Mouse (Mus musculus) lung, adult 18-20 months (tissue): ENCODE data around the gene Trim37.
"Not testable (repeated sequence)": the region's sequence is repeated elsewhere in the genome, so short reads cannot be mapped to it uniquely, and the experiment has no call there.

Experiments
- DNase-seq, 2 experiments: peaks; one replicate each; pipeline ENCODE4 v3.0.0; 2022; ENCODE audit warnings: mixed read lengths in 2 of 2

The Trim37 gene

DNA sequence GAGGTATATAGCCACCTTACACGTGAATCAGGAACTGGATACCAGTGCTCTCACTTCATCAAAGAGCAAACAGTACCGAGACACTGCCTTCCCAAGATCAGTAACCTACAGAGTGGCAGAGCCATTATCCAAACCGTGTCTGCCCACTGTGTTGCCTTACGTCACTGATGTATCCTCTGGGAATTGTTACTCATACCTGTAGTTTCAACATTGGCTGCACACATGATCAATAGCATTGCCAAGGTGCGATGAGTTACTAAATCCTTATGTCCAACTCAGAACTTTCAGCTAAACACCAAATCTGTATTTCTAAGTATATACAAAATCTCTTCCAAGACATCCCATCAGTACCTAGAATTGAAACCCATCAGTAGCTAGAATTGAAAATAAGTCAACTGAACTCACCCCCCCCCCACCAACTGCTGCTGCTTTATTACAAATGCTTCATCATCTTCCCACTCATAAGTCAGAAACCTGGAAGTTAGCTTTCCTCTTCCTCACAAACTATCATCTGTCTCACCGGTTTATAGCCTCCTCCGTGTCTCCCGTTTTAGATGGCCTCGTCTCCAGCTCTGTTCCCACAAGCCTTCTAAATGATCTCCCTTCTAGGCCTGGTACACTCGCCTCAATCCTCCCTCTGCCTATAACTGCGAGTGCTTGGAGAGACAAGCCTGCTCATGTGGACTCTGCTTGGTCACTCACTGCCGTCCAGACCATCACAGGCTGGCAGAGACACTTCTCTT, 108.0 kb downstream of the Trim37 start:
- no peak for DNase-seq

DNA sequence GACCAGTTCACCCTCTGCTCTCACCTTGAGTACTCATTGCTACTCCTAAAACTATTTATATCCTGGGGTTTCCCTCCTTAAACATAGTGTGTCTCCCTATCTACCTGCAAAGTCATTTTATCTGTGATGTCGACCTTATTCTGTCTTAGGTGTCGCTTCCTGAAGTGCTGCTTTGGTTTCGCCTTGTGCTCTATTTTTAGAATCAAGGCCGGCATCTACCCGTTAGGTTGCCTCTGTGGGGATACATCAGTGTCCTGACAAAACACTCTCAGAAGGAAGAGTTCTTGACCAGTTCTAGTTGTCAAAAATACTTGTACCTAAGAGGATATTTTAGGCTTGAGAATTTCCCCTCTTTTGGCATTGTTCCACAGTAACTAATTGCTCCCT, 108.6 kb downstream of the Trim37 start:
- no peak for DNase-seq

- no peak for DNase-seq
These were observed 112.1 kb downstream of the Trim37 start for GRCm38 (mm10) chr11:87238891-87239530.

DNA sequence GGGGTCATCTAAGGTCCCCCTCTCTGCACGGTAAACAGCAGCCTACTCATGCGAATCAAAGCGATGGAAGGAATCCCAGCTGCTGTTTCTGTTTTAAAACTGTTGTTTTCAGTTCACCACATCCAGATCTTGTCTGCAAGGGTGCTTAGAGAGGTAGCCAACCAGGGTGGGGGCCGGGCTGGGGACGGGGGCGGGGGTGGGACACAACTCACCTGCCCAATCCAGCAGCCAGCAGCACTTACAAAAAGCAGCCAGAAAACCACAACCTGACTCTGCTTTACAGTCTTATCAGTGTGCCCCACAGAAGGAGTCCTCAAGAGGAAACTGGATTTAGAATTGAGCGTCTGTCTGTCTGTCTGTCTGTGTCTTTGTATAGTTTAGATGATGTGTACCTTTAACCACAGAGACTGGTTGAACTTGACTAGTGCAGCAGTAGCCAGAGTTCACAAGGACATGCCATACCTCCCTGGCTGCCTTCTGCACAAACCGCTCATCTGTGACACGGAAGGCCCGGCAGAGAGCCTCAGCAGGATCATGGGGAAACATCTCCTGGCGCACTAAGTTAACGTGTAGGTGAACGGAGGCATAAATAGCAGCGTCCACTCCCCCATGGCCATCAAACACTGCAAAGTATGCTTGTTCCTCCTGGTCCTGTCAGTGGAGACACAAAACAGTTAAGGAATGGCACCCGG, 113.4 kb downstream of the Trim37 start:
- no peak for DNase-seq

DNA sequence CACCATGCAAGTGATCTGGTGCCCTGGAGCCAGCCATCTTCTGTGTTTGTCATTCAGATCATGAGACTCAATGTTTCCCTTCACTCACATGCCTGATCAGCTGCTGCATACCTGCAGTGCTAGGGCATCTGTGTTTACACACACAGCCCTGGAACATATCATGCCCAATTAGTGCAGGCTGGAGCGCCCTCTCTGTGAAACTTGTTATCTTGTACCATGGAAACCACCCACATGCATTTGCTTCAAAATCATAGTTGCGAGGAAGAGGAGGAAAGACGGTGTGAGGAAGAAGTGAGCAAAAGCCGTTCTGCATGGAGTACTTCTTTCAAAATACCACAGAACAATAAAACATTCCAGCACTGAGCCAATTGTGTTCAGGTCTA, 113.9 kb downstream of the Trim37 start:
- DNase-seq = no peak

GRCm38 (mm10) chr11:87241256-87241655, 114.4 kb downstream of the Trim37 start:
- no peak for DNase-seq

DNA sequence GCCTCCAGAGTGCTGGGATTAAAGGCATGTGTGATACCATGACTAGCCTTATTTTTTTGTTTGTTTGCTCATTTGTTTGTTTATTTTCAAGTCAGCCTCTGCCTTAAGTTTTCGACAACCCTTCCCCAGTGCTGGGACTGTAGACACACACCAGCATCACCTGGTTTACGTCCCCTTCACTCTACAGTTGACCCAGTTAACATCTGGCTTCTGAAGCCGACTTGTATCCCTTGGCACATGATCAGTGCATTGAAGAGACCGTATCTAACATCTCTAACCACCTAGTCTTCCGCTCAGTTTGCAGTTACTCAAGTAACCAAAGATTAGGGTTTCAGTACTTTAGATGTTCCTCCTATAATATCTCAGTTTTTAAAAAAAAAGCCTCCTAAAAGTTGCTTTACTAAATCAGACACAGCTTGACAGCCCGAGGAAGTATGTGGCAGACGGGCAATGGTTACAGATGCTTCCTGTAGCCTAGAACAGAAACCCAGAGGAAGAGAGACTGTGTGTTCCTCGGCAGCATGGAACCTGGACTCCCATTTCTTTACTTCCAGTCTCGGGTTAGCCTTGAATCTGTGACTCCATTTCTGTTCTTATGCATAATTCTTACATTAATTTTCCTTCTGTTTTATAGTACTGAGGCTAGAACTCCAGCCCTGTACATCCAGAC, 118.4 kb downstream of the Trim37 start:
- DNase-seq = no peak

DNA sequence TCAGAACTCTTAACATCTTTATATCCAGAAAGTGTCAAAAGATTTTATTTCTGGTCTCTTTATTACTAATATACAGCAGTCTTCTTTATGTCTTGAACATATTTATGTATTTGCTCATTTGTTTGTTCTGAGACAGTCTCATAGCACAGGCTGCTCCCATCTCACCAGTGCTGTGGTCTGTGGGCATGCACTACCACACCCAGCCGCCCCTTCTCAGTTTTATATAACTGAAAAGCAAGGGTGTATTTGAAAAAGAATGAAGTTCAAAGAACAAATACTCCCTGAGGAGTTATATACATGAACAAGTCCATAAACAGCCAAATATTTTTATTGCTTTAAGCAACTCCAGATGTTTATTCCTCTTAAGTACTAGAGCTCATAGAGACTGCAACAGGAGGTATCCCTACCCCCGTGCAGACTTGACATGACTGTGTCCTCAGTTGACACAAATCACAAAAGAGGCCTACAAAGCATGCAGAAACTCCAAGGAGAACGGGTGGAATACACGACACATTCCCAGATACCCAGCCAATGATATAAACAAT, 119.3 kb downstream of the Trim37 start:
- DNase-seq = no peak

DNA sequence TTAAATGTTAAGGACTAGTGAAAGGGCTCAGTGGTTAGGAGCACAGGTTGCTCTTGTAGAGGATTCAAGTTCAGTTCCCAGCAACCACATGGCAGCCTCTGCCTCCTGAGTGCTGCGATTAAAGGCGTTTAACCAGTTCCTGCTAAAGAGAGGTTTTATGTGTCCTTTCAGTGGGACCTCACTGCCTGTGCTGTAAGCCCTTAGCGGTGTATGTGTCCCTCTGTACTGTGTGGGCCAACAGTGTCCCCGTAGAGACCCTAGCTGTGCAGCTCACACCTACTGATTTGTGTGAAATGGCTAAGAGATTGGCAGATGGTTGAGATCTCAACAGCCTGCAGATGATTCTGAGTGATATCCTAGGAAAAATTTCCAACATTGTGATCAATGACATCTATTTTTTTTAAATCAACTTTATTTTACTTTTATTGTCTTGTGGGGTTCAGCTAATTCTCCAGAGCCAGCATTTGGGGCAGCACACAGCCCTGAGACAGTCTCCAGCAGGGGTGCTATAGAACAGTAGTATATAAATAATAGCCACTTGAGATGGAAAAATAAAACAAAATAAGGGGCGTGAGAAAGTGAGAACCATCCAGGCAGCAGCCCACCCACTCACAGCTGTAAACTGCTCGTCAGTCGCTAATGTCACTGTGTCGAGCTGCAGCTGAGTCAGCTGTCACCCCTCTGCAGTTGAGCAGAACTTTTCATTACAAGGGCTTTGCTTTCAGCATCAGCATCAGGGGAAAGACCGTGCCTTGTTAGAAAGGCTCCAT, 120.0 kb downstream of the Trim37 start:
- no peak for DNase-seq

DNA sequence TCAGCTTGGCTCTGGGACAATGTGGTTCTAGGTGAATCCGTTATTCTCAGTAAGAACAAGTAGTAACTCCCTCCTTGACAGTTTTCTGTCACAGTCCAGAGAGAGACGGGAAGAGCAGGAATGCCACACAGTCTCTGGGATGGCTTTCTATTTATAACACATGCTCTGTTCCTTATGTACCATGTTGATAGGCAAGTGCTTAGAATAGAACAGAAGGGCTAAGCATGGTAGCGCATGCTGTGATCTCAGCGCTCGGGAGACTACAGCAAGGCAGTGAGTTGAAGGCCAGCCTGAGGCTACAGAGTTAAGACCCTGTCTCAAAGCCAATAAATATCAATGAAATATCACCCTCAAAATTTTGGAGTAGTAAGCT, 120.6 kb downstream of the Trim37 start:
- no peak for DNase-seq

- no peak for DNase-seq
These were observed 123.3 kb downstream of the Trim37 start for GRCm38 (mm10) chr11:87250132-87250531.

DNA sequence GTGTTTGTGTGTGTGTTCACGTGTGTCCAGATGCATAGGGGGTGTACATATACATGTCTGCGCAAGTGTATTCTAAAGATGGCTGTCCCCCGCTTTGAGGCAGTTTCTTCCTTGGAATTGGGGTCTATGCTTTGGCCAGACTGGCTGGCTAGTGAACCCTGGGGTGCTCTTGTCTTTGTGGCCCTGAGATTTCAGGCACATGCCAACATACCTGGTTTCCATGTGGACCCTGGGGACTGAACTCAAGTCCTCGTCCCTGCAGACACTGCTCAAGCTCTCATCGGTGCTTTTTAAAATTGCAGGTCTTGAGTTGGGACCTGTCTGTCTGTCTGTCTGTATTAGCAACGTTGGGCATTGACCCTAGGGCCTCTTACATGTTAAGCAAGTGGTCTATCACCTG, 126.4 kb downstream of the Trim37 start:
- no peak for DNase-seq

GRCm38 (mm10) chr11:87254149-87254548, 127.3 kb downstream of the Trim37 start:
- DNase-seq = no peak

- DNase-seq = no peak
These were observed 130.4 kb downstream of the Trim37 start for GRCm38 (mm10) chr11:87257282-87257681.

GRCm38 (mm10) chr11:87259792-87260191, 132.9 kb downstream of the Trim37 start:
- no peak for DNase-seq

GRCm38 (mm10) chr11:87261705-87262104, 134.8 kb downstream of the Trim37 start:
- not testable (repeated sequence) for DNase-seq

GRCm38 (mm10) chr11:87263946-87264345, 137.1 kb downstream of the Trim37 start:
- DNase-seq = no peak

- DNase-seq = no peak
These were observed 139.4 kb downstream of the Trim37 start for GRCm38 (mm10) chr11:87266246-87266645.

- no peak for DNase-seq
These were observed 141.9 kb downstream of the Trim37 start for GRCm38 (mm10) chr11:87268803-87269202.
